Mouse (Mus musculus): ENCODE measurements around the gene Hbq1b. TPM values are rescaled to one million over a fixed set of nuclear protein-coding genes. Genes with fewer than 3 reads are reported as not detected.

Gene Hbq1b
- polyA plus RNA-seq, 1 experiment = not detected

GRCm38 (mm10) chr11:32309446-32309845 lies 22.7 kb downstream of the Hbq1b start:
- WGBS = 67% methylated on average over 4 of the region's 4 CpGs
- H3K4me3 ChIP-seq (ENCODE audit: insufficient read depth, low read depth, low read length) = no peak overlapping the region
- H3K27ac ChIP-seq (ENCODE audit: insufficient read depth, low read depth, low read length) = no peak overlapping the region
- TF ChIP-seq CTCF (IDR thresholded peaks at IDR 0.05; ENCODE audit: insufficient read depth, low read depth, low read length) = no peak
- TF ChIP-seq POLR2A (IDR thresholded peaks at IDR 0.05; ENCODE audit: insufficient read depth, low read depth, low read length) = no peak
- H3K4me1 ChIP-seq (ENCODE audit: control insufficient read depth, insufficient read depth, low read length) = no peaks in the 10 kb centered on the region

GRCm38 (mm10) chr11:32309928-32310327 lies 23.2 kb downstream of the Hbq1b start:
- H3K4me3 ChIP-seq (ENCODE audit: insufficient read depth, low read depth, low read length) = no peak overlapping the region
- 83% methylated on average over 3 of the region's 3 CpGs for WGBS
- TF ChIP-seq POLR2A (IDR thresholded peaks at IDR 0.05; ENCODE audit: insufficient read depth, low read depth, low read length) (no peak), CTCF (IDR thresholded peaks at IDR 0.05; ENCODE audit: insufficient read depth, low read depth, low read length) (no peak)
- H3K27ac ChIP-seq (ENCODE audit: insufficient read depth, low read depth, low read length) = no peak overlapping the region
- H3K4me1 ChIP-seq (ENCODE audit: control insufficient read depth, insufficient read depth, low read length) = no peaks in the 10 kb centered on the region

- 94% methylated on average over 3 of the region's 3 CpGs for WGBS
- TF ChIP-seq POLR2A (IDR thresholded peaks at IDR 0.05; ENCODE audit: insufficient read depth, low read depth, low read length) (no peak), CTCF (IDR thresholded peaks at IDR 0.05; ENCODE audit: insufficient read depth, low read depth, low read length) (no peak)
- H3K27ac ChIP-seq (ENCODE audit: insufficient read depth, low read depth, low read length) = no peak overlapping the region
- H3K4me3 ChIP-seq (ENCODE audit: insufficient read depth, low read depth, low read length) = no peak overlapping the region
- no peaks in the 10 kb centered on the region for H3K4me1 ChIP-seq (ENCODE audit: control insufficient read depth, insufficient read depth, low read length)
These were observed 29.2 kb downstream of the Hbq1b start for GRCm38 (mm10) chr11:32316009-32316408.

- TF ChIP-seq CTCF (IDR thresholded peaks at IDR 0.05; ENCODE audit: insufficient read depth, low read depth, low read length) = no peak
- no peak for TF ChIP-seq POLR2A (IDR thresholded peaks at IDR 0.05; ENCODE audit: insufficient read depth, low read depth, low read length)
- Histone ChIP-seq H3K4me1 (ENCODE audit: control insufficient read depth, insufficient read depth, low read length) (peaks cover 3% of the 10 kb centered on the region), H3K27ac (ENCODE audit: insufficient read depth, low read depth, low read length) (no peak overlapping the region), H3K4me3 (ENCODE audit: insufficient read depth, low read depth, low read length) (no peak overlapping the region)
- 69% methylated on average over 11 of the region's 11 CpGs for WGBS
These were observed 33.9 kb downstream of the Hbq1b start for GRCm38 (mm10) chr11:32320507-32321195.

- Histone ChIP-seq H3K4me3 (ENCODE audit: insufficient read depth, low read depth, low read length) (no peak overlapping the region), H3K27ac (ENCODE audit: insufficient read depth, low read depth, low read length) (no peak overlapping the region), H3K4me1 (ENCODE audit: control insufficient read depth, insufficient read depth, low read length) (peaks cover 3% of the 10 kb centered on the region)
- peak; percentile 69 for TF ChIP-seq CTCF (IDR thresholded peaks at IDR 0.05; ENCODE audit: insufficient read depth, low read depth, low read length)
- TF ChIP-seq POLR2A (IDR thresholded peaks at IDR 0.05; ENCODE audit: insufficient read depth, low read depth, low read length) = no peak
- WGBS = 37% methylated on average over 8 of the region's 8 CpGs
These were observed 34.4 kb downstream of the Hbq1b start for GRCm38 (mm10) chr11:32321196-32321565.

GRCm38 (mm10) chr11:32324609-32325008 lies 37.8 kb downstream of the Hbq1b start:
- TF ChIP-seq POLR2A (IDR thresholded peaks at IDR 0.05; ENCODE audit: insufficient read depth, low read depth, low read length) (no peak), CTCF (IDR thresholded peaks at IDR 0.05; ENCODE audit: insufficient read depth, low read depth, low read length) (peak; percentile 94)
- Histone ChIP-seq H3K27ac (ENCODE audit: insufficient read depth, low read depth, low read length) (no peak overlapping the region), H3K4me1 (ENCODE audit: control insufficient read depth, insufficient read depth, low read length) (peaks cover 3% of the 10 kb centered on the region), H3K4me3 (ENCODE audit: insufficient read depth, low read depth, low read length) (no peak overlapping the region; the same call in 1 of the 2 replicates)
- 9% methylated on average over 15 of the region's 15 CpGs for WGBS

- H3K27ac ChIP-seq (ENCODE audit: insufficient read depth, low read depth, low read length) = no peak overlapping the region; the same call in 1 of the 2 replicates
- WGBS = 36% methylated on average over 6 of the region's 6 CpGs
- TF ChIP-seq CTCF (IDR thresholded peaks at IDR 0.05; ENCODE audit: insufficient read depth, low read depth, low read length) = no peak
- no peak for TF ChIP-seq POLR2A (IDR thresholded peaks at IDR 0.05; ENCODE audit: insufficient read depth, low read depth, low read length)
- H3K4me1 ChIP-seq (ENCODE audit: control insufficient read depth, insufficient read depth, low read length) = 0 out of 2 replicates have a peak, but pooled peaks cover 4% of the 10 kb centered on the region
- H3K4me3 ChIP-seq (ENCODE audit: insufficient read depth, low read depth, low read length) = no peak overlapping the region
These were observed 44.3 kb downstream of the Hbq1b start for GRCm38 (mm10) chr11:32331075-32331474.

GRCm38 (mm10) chr11:32331861-32332260 lies 45.1 kb downstream of the Hbq1b start:
- Histone ChIP-seq H3K27ac (ENCODE audit: insufficient read depth, low read depth, low read length) (no peak overlapping the region), H3K4me3 (ENCODE audit: insufficient read depth, low read depth, low read length) (no peak overlapping the region), H3K4me1 (ENCODE audit: control insufficient read depth, insufficient read depth, low read length) (0 out of 2 replicates have a peak, but pooled peaks cover 4% of the 10 kb centered on the region)
- 42% methylated on average over 5 of the region's 5 CpGs for WGBS
- TF ChIP-seq CTCF (IDR thresholded peaks at IDR 0.05; ENCODE audit: insufficient read depth, low read depth, low read length) = no peak
- TF ChIP-seq POLR2A (IDR thresholded peaks at IDR 0.05; ENCODE audit: insufficient read depth, low read depth, low read length) = no peak

GRCm38 (mm10) chr11:32333235-32333634 lies 46.5 kb downstream of the Hbq1b start:
- Histone ChIP-seq H3K4me3 (ENCODE audit: insufficient read depth, low read depth, low read length) (no peak overlapping the region), H3K27ac (ENCODE audit: insufficient read depth, low read depth, low read length) (no peak overlapping the region), H3K4me1 (ENCODE audit: control insufficient read depth, insufficient read depth, low read length) (0 out of 2 replicates have a peak, but pooled peaks cover 4% of the 10 kb centered on the region)
- 87% methylated on average over 2 of the region's 2 CpGs for WGBS
- no peak for TF ChIP-seq POLR2A (IDR thresholded peaks at IDR 0.05; ENCODE audit: insufficient read depth, low read depth, low read length)
- TF ChIP-seq CTCF (IDR thresholded peaks at IDR 0.05; ENCODE audit: insufficient read depth, low read depth, low read length) = no peak

All from olfactory bulb, adult 2 months (tissue).